Mouse (Mus musculus) erythroblast, adult 5-6 weeks (primary cell): ENCODE measurements around the gene Pjvk. TPM values are rescaled to one million over a fixed set of nuclear protein-coding genes. Genes with fewer than 3 reads are reported as not detected.
"Not testable (repeated sequence)": the region's sequence is repeated elsewhere in the genome, so short reads cannot be mapped to it uniquely, and the experiment has no call there.

ENCODE experiments used
- ATAC-seq: replicated peaks from 2 replicates; pipeline ENCODE4 v1.8.0; 2016; ENCODE audit warnings: moderate number of reproducible peaks, mild to moderate bottlenecking, moderate TSS enrichment, inconsistent platforms; ENCODE audit not compliant: poor library complexity, low FRiP score, severe bottlenecking
- total RNA-seq, 2 experiments: library from RNA; stranded (forward) in 1 of 2; stranded (reverse) in 1 of 2; fragments of 150-400 nt in 1 of 2; fragments of 200-764, 138-1000 nt in 1 of 2; gene quantifications; 2 replicates each; pipeline versions ENCODE4 v1.2.3 to v1.2.4; 2015 to 2017; ENCODE audit warnings: low replicate concordance in 2 of 2

Gene Pjvk
- total RNA-seq (2015; ENCODE audit: low replicate concordance), result not detected in 2 replicates
- total RNA-seq (2017; ENCODE audit: low replicate concordance), result not detected in 2 replicates

- ATAC-seq, result peak; percentile 99
These were observed at the start of gene Pjvk, which contains the start of gene Prkra for GRCm38 (mm10) chr2:76647883-76648570. Pjvk (plus strand) TSS chr2:76648476. Prkra (minus strand) TSS chr2:76648015.

DNA sequence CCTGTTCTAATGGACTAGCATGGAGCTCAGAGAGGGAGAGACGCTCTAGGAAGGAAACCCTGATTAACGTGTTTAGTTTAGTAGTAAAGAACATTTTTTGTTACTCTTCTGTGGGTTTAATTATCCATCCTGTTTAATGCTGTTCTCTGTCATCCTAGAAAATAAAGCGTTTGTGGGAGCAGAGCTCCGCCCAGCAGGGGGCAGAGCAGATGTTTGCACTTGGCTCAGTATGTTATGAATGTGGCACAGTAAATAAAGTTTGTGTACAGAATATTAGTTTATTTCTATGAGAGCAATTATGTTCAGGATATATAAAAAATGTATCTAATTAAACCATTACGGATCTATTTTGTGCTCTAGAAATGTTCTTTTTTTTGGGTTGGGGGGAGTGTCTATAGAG, 49.1 kb upstream of the Pjvk start:
- ATAC-seq, result no peak

DNA sequence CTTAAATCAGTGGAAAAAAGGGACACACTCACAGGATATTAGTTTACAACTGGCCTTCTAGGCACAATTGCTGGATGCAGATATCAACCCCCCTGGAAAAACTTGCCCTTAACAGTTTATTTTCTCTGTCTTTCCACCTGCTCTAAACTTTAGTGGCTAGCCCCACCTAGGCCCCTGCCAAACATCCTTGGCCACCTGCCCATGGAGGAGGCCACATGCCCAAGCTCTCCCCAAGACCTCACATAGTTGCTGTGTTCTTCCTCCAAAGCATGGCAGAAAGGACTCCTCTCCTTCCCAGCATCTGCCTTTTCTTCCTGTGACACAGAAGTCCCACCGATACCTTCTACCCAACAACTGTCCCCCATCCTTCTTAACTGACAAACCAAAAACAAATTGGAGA, 46.0 kb upstream of the Pjvk start:
- ATAC-seq, result no peak

GRCm38 (mm10) chr2:76606704-76607103, 41.6 kb upstream of the Pjvk start:
- no peak for ATAC-seq

DNA sequence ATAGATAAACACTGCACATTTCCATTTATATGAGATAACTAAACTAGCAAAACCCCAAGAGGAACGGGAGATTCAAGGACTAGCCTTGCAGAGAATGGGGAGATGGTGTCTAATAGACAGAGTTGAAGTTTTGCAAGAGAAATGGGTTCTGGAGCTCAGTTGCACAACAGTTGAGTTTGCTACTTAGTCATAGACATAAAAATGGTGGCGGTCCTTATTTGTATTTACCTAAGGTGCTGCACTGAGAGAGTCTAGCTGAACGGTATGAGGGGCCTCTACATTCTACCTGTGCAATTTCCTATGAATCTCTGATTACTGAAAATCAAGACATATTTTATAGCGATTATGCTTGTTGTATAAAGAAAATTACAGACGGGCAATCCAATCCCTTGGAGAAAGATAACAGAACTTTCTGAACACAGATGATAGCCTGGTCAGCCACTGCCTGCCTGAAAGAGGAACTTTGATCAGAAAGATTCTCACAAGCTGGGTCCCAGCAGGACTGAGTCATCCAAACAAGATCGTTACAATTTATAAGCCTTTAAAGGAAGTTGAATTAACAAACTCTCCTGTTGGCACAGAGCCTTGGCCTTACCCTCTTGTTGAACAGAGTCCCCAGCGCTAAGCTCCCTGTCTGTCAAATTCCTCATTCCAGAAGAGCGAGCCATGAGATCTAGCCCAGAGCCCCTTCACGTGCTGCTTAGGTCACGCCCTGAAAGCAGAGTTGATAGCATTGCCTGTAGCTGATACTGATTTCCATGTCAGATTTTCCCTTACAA, 37.8 kb upstream of the Pjvk start:
- ATAC-seq, result no peak

- no peak for ATAC-seq
These were observed 36.3 kb upstream of the Pjvk start for GRCm38 (mm10) chr2:76611996-76612395.

- no peak for ATAC-seq
These were observed 30.2 kb upstream of the Pjvk start for GRCm38 (mm10) chr2:76618078-76618477.

- no peak for ATAC-seq
These were observed 28.1 kb upstream of the Pjvk start for GRCm38 (mm10) chr2:76620188-76620587.

DNA sequence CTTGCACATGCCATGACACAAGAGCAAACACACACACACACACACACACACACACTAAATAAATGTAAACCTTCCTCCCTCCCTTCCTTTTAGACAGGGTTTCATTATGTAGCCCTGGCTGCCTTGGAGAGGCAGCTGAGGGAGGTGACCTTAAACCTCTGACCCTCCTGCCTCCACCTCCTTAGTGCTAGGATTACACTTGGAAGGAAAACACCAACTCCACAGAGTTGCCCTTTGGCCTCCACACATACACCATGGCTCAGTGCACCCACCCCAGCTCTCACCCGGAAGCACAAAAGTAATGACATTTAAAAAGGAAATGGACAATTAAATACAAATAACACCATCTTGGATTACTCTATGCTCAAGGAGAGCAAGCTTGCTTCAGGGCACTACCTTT, 26.6 kb upstream of the Pjvk start:
- ATAC-seq, result no peak

DNA sequence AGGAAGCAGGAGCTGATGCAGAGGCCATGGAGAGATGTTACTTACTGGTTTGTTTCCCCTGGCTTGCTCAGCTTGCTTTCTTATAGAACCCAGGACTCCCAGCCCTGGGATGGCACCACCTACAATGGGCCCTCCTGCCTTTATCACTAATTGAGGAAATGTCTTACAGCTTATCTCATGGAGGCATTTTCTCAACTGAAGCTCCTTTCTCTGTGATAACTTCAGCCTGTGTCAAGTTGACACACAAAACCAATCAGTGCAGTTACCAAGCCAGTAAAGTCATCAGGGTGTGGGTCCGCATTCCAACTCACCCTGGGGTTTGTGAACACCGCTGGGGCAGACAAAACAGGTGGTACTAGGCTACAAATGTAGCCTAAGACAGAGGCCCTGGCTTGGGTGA, 26.0 kb upstream of the Pjvk start:
- not testable (repeated sequence) for ATAC-seq

DNA sequence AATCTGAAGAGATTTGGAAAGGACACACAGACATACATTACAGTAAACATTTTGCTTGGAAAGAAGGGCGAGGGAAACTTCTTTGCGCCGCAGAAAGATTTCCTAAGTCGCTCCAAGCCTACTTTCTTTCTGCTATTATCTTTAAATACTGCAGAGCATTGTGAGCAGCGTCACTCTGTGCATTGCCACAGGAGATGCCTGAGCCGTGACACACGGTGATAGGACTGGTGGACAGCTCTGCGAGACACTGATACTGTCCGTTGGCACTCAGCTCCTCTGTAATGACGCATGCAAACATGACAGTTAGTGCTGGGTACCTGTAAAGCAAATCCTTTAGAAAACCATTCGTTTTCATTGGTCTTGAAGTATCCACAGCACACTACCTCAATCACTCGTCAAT, 18.0 kb upstream of the Pjvk start:
- no peak for ATAC-seq

GRCm38 (mm10) chr2:76631600-76631999, 16.7 kb upstream of the Pjvk start:
- no peak for ATAC-seq

DNA sequence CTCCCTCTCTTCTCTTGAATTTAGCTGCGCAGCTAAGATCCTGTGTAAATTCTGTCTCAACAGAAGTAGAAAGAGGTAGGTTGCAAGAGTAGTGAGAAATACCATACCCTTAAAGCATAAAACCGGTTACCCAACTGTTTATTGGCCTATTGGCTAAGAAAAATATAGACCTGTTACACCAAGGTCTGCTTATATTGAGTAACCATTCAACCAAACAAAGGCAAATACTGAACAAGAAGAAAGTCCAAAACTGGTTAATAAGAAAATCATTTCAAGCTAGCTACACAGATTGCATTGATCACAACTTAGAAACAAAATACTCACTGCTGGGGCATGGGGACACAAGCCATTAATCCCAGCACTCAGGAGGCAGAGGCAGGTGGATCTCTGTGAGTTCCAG, 8.6 kb upstream of the Pjvk start:
- ATAC-seq, result no peak

- ATAC-seq, result no peak
These were observed 4.5 kb upstream of the Pjvk start for GRCm38 (mm10) chr2:76643801-76644200.

GRCm38 (mm10) chr2:76647441-76647869, 821 bp upstream of the Pjvk start:
- ATAC-seq, result peak; percentile 41; the same call in 1 of the 2 replicates

GRCm38 (mm10) chr2:76648666-76649141, 428 bp downstream of the Pjvk start:
- no peak for ATAC-seq

- ATAC-seq, result no peak
These were observed 4.8 kb downstream of the Pjvk start for GRCm38 (mm10) chr2:76653070-76653469.

DNA sequence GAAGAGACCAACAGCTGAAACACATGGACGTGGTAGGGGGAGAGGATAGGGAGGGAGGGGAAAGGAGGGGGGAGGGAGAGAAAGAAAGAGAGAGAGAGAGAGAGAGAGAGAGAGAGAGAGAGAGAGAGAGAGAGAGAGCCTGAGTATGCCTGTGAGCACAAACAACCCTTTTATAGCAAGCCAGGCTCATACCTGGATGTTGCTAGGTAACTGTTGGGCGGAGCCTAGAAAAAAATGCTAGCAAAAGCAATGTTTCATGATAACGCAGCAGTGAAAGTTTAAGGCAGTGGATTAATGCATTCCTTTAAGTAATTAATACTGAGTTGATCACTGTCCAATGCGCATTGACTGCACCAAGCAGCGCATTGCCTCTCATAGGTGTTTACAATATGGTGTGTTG, 6.4 kb downstream of the Pjvk start:
- ATAC-seq, result no peak

DNA sequence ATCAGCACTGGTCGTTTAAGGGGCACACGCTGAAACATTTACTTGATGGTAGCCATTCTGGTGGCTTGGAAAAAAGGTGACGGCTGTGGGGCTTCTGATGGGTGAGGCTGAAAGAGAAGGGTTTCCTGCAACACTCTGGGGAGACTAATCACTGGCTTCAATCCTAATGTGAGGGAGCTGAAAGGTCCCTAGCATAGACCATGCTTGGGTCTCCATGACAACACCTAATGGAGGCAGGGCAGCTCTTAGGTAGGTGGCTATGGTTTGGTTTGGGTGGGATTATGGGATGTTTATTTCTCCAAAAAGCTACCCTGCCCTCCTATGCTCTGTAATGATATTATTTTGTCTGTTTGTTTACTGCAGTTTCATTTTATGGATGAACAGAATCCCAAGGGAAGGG, 7.2 kb downstream of the Pjvk start:
- no peak for ATAC-seq

DNA sequence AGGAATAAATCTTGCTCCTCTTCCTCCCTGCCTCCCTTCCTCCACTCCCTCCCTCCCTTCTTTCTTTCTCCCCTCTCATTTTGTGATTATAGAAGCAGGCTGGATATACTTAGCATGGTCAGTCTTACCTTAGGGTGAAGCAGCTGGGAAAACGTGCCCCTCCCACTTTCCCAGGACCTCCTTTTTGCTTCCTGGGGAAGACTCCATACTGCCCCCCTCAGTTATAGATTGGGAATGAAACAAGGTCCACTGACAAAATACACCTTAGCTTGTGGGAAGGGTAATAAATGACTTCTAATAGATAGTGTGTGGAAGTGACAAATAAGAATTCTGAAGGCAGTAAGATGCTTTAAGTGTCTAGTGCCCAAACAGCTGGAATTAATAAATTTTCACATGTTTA, 7.7 kb downstream of the Pjvk start:
- no peak for ATAC-seq

DNA sequence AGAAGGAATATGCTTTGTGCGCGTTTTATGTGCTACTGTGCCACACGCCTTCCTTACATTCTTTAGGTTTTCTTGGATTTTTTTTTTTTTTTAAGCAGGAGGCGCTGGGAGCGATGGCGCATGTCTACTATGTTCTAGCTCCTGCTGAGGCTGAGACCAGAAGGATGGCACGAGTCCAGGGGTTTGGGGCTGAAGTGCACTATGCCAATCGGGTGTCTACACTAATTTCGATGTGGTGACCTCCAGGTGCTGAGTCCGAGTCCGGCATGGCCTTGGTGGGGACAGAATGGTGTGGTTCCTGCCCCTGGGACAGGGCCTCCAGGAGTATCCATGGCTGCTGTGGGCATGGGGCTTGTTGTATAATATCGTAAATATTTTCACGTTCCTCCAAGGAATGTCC, 10.3 kb downstream of the Pjvk start:
- no peak for ATAC-seq
